Mouse (Mus musculus): ENCODE results near the gene Bri3. TPM values are rescaled to one million over a fixed set of nuclear protein-coding genes. Genes with fewer than 3 reads are reported as not detected.
A peak's percentile ranks its signal among the peaks of the same experiment; 100 is the strongest.

The Bri3 gene
- polyA plus RNA-seq, 1 experiment: 242 TPM

DNA sequence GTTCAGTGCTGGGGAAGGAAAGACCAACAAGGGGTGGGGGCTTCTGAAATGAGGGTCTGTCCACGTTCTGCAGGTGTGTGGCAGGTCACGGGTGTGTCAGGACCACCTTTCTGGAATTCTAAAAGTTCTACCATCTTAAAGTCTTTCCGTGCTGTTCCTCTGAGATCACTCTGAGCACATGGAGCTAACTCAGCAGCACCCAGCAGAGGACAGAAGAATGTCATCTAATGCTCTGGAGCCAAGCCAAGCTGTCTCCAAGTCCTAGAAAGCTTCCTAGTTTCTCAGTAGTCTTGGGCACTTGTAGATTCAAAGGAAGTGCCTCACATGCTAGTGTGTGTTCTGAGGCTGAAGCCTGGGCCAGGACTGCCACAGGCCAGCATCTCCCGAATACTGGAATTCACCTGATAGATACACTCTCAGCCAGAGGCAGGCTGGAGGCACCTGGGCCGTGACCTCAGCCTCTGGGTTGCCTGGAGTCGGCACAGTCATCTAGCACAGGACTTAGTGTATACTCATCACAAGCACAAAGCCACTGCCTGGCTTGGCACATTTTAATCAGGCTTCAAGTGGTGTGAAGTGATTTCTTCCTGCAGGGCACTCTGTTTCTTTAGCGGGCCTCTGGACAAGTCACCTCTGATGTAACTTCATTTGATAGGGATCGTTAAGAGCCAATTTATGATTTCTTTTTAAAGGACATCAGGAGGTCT lies 23.5 kb downstream of the Bri3 start:
- Histone ChIP-seq H3K27me3 (replicated peaks; ENCODE audit: control insufficient read depth, insufficient read depth, low read length) (no peaks in the 10 kb centered on the region), H3K4me3 (ENCODE audit: insufficient read depth, low read depth, low read length) (no peak overlapping the region), H3K4me1 (ENCODE audit: control insufficient read depth, insufficient read depth, low read length) (peaks cover 4% of the 10 kb centered on the region; the same call in 1 of the 2 replicates), H3K27ac (ENCODE audit: insufficient read depth, low read depth, low read length) (no peak overlapping the region), H3K36me3 (ENCODE audit: control insufficient read depth, insufficient read depth, low read length) (no peaks in the 10 kb centered on the region)
- 41% methylated on average over 8 of the region's 8 CpGs for WGBS
- peak; percentile 83 for DNase-seq
- no peak for TF ChIP-seq CTCF (conservative IDR thresholded peaks at IDR 0.05; ENCODE audit: insufficient read depth, insufficient read length, low read depth, low read length)
- no peak for TF ChIP-seq POLR2A (IDR thresholded peaks at IDR 0.05; ENCODE audit: low read depth, low read length)

DNA sequence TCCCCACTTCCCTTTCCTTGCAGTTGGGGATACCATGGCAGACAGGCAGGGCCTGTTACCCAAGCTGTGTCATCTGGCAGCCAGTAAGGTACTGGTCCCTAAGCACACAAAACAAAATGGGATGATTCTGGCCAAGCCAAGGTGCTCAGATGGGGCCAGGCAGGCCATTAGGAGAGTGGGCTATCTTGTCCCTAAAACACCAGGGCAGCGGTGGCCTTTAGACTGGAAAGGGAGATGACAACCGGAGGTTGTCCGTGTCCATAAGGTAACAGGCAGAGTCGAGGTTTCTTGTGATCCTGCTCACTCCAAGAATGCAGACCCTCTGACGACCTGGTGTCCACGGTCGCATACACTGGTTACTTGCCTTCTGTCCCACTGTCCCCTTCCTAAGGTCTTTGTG lies 25.7 kb downstream of the Bri3 start:
- H3K36me3 ChIP-seq (ENCODE audit: control insufficient read depth, insufficient read depth, low read length): no peaks in the 10 kb centered on the region
- no peak for TF ChIP-seq CTCF (conservative IDR thresholded peaks at IDR 0.05; ENCODE audit: insufficient read depth, insufficient read length, low read depth, low read length)
- no peak for TF ChIP-seq POLR2A (IDR thresholded peaks at IDR 0.05; ENCODE audit: low read depth, low read length)
- H3K27me3 ChIP-seq (replicated peaks; ENCODE audit: control insufficient read depth, insufficient read depth, low read length): no peaks in the 10 kb centered on the region
- no peaks in the 10 kb centered on the region for H3K4me1 ChIP-seq (ENCODE audit: control insufficient read depth, insufficient read depth, low read length)
- no peak for DNase-seq
- no peak overlapping the region for H3K4me3 ChIP-seq (ENCODE audit: insufficient read depth, low read depth, low read length)
- no peak overlapping the region for H3K27ac ChIP-seq (ENCODE audit: insufficient read depth, low read depth, low read length)
- WGBS: 90% methylated on average over 7 of the region's 7 CpGs

DNA sequence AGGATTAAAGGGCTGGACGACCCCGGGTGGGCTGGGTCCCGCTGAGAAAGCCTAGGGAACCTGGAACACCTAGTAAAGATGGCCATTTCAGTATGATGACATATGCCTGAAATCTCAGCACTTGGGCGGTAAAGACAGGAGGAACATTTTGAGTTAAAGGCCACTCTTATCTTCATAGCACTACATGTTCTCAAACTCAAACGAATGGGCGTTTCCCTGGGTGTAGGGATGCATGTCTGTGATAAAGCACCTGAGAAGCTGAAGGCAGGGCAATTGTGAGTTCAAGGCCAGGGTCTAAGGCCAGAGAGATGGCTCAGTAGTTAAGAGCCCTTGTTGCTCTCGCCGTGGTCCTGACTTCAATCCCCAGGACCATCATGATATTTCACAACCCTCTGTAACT lies 26.2 kb downstream of the Bri3 start:
- TF ChIP-seq CTCF (conservative IDR thresholded peaks at IDR 0.05; ENCODE audit: insufficient read depth, insufficient read length, low read depth, low read length): no peak
- no peak for TF ChIP-seq POLR2A (IDR thresholded peaks at IDR 0.05; ENCODE audit: low read depth, low read length)
- Histone ChIP-seq H3K27me3 (replicated peaks; ENCODE audit: control insufficient read depth, insufficient read depth, low read length) (no peaks in the 10 kb centered on the region), H3K36me3 (ENCODE audit: control insufficient read depth, insufficient read depth, low read length) (no peaks in the 10 kb centered on the region), H3K4me1 (ENCODE audit: control insufficient read depth, insufficient read depth, low read length) (no peaks in the 10 kb centered on the region), H3K4me3 (ENCODE audit: insufficient read depth, low read depth, low read length) (no peak overlapping the region), H3K27ac (ENCODE audit: insufficient read depth, low read depth, low read length) (no peak overlapping the region)
- WGBS: 91% methylated on average over 8 of the region's 8 CpGs
- DNase-seq: no peak

DNA sequence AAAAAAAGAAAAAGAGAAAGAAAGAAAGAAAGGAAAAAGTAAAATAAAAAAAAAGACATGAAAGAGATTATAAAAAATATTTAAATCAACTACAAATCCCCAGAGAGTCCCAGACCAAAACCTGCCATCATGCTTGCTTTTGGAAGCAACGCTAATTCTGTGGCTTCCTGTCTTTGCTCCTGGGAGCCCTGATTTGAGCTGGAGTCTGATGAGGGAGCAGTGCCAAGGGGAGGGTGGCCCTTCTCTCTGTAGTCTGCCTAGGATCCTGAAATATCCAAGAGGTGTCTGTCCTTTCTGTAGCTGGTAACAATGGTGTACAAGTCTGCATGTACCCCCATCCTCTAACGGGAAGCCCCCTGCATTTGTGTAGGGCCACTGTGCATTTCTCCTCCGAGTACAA lies 26.9 kb downstream of the Bri3 start:
- no peak for DNase-seq
- H3K27me3 ChIP-seq (replicated peaks; ENCODE audit: control insufficient read depth, insufficient read depth, low read length): no peaks in the 10 kb centered on the region
- no peak overlapping the region for H3K4me3 ChIP-seq (ENCODE audit: insufficient read depth, low read depth, low read length)
- no peaks in the 10 kb centered on the region for H3K4me1 ChIP-seq (ENCODE audit: control insufficient read depth, insufficient read depth, low read length)
- WGBS: 79% methylated on average over 3 of the region's 3 CpGs
- no peaks in the 10 kb centered on the region for H3K36me3 ChIP-seq (ENCODE audit: control insufficient read depth, insufficient read depth, low read length)
- TF ChIP-seq POLR2A (IDR thresholded peaks at IDR 0.05; ENCODE audit: low read depth, low read length): no peak
- no peak for TF ChIP-seq CTCF (conservative IDR thresholded peaks at IDR 0.05; ENCODE audit: insufficient read depth, insufficient read length, low read depth, low read length)
- H3K27ac ChIP-seq (ENCODE audit: insufficient read depth, low read depth, low read length): no peak overlapping the region

DNA sequence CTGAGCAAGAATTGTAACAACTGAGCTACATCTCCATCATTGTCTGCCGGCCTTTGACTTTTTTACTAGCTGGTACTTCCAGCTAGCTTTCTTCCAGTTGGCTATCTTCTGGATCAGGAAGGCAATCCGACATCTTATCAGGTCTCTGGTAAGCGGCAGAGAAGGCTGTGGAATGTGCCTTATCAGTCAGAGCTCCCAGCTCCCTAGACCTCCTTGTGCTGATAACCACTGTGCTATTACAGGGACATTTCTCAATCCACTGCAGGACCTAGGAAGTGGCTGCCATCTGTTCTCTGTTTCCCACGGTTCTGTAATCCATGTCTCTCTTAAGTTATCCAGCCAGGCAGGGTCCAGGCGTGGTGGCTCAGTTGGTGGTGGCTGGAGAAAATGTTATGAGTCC lies 27.5 kb downstream of the Bri3 start:
- DNase-seq: no peak
- no peak overlapping the region for H3K4me3 ChIP-seq (ENCODE audit: insufficient read depth, low read depth, low read length)
- H3K4me1 ChIP-seq (ENCODE audit: control insufficient read depth, insufficient read depth, low read length): no peaks in the 10 kb centered on the region
- WGBS: 60% methylated on average over 5 of the region's 5 CpGs
- TF ChIP-seq CTCF (conservative IDR thresholded peaks at IDR 0.05; ENCODE audit: insufficient read depth, insufficient read length, low read depth, low read length) (no peak), POLR2A (IDR thresholded peaks at IDR 0.05; ENCODE audit: low read depth, low read length) (no peak)
- H3K36me3 ChIP-seq (ENCODE audit: control insufficient read depth, insufficient read depth, low read length): no peaks in the 10 kb centered on the region
- no peaks in the 10 kb centered on the region for H3K27me3 ChIP-seq (replicated peaks; ENCODE audit: control insufficient read depth, insufficient read depth, low read length)
- H3K27ac ChIP-seq (ENCODE audit: insufficient read depth, low read depth, low read length): no peak overlapping the region

DNA sequence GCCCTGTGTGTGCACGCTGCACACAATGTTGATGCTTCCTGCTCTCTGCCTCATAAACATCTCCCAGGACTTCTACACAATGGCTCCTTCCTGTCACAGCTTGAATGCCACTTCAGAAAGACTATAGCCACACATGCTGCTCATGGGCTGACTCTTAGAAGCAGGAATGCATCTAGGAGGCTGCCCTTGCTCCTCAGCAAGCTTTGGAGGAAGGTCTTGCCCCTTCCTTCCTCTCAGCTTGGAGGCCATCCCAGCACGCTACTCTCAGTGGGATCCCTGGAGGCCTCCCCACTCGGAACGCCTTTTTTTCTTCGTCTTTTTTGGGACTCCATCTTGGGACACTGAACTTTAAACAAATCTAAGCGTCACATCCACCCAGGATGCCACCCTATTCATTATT lies 30.7 kb downstream of the Bri3 start:
- Histone ChIP-seq H3K36me3 (ENCODE audit: control insufficient read depth, insufficient read depth, low read length) (no peaks in the 10 kb centered on the region), H3K27me3 (replicated peaks; ENCODE audit: control insufficient read depth, insufficient read depth, low read length) (no peaks in the 10 kb centered on the region), H3K4me3 (ENCODE audit: insufficient read depth, low read depth, low read length) (no peak overlapping the region), H3K4me1 (ENCODE audit: control insufficient read depth, insufficient read depth, low read length) (no peaks in the 10 kb centered on the region), H3K27ac (ENCODE audit: insufficient read depth, low read depth, low read length) (no peak overlapping the region)
- WGBS: 62% methylated on average over 6 of the region's 6 CpGs
- TF ChIP-seq POLR2A (IDR thresholded peaks at IDR 0.05; ENCODE audit: low read depth, low read length) (no peak), CTCF (conservative IDR thresholded peaks at IDR 0.05; ENCODE audit: insufficient read depth, insufficient read length, low read depth, low read length) (no peak)
- no peak for DNase-seq

DNA sequence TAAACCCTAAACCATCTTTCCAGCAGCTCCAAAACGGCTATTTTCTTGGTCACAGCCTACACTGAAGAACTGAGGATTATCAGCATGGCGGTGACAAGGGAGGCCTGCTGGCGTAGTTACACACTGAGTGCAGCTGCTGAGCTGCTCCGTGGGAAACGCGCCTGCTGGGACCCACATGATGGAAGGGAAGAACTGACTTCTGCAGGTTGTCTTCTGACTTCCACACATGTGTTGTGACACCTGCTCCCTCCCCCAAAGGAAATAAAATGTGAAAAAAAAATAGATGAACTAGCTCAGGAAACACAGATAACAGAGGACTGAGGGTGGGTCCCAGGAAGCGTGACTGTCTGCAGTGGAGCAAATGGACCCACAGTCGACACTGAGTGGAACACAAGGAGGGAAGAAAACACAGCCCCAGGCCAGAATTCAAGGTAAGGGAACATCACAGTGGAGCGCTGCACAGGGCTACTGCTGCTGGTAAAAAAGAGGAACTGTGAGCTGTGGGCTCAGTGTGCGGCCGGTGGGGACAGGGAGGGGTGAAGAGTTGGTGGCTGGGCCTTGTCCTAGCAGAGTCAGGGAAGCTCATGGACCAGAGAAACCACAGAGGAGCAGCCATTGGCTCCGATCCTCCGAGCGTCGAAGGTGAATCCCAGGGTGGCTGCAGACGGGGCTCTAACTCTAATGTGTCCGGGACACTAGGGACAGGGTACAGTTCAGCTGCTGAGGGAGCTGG lies 32.8 kb downstream of the Bri3 start:
- no peak for DNase-seq
- Histone ChIP-seq H3K27ac (ENCODE audit: insufficient read depth, low read depth, low read length) (no peak overlapping the region), H3K4me1 (ENCODE audit: control insufficient read depth, insufficient read depth, low read length) (no peaks in the 10 kb centered on the region), H3K4me3 (ENCODE audit: insufficient read depth, low read depth, low read length) (no peak overlapping the region), H3K27me3 (replicated peaks; ENCODE audit: control insufficient read depth, insufficient read depth, low read length) (no peaks in the 10 kb centered on the region), H3K36me3 (ENCODE audit: control insufficient read depth, insufficient read depth, low read length) (no peaks in the 10 kb centered on the region)
- TF ChIP-seq CTCF (conservative IDR thresholded peaks at IDR 0.05; ENCODE audit: insufficient read depth, insufficient read length, low read depth, low read length) (no peak), POLR2A (IDR thresholded peaks at IDR 0.05; ENCODE audit: low read depth, low read length) (no peak)
- WGBS: 86% methylated on average over 17 of the region's 17 CpGs
